Mouse (Mus musculus): ENCODE results near the gene Rims1. TPM values are rescaled to one million over a fixed set of nuclear protein-coding genes. Genes with fewer than 3 reads are reported as not detected.

Gene Rims1
- polyA plus RNA-seq, 1 experiment from 2014 or later: 2.1 TPM

DNA sequence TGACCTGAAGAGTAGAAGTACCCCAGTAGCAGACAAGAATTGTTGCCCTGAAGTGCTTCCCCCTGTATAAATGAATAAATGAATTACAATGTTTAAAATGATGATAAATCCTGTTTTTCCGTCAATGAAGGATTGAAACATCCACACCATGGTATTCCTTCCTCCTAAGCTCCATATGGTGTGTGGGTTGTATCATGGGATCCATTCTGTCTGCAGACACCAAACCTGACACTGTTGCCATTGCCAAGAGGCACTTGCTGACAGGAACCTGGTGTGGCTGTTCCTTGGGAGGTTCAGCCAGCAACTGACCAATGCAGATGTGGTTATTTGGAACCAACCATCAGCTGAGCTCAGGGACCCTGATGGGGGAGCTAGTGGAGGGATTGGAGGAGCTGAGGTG is 72.5 kb downstream of the Rims1 start:
- no peaks in the 10 kb centered on the region for H3K9me3 ChIP-seq (ENCODE audit: control insufficient read depth, low read length)
- no peak overlapping the region for H3K27ac ChIP-seq (replicated peaks; ENCODE audit: low read depth, low read length)
- ATAC-seq (ENCODE audit: low read depth) (no peak), DNase-seq (ENCODE audit: low spot score) (no peak)
- no peak overlapping the region for H3K9ac ChIP-seq (ENCODE audit: low read depth, low read length)
- H3K36me3 ChIP-seq (ENCODE audit: control insufficient read depth, insufficient read depth, low read length): no peaks in the 10 kb centered on the region
- H3K27me3 ChIP-seq (replicated peaks; ENCODE audit: control insufficient read depth, insufficient read depth, low read length): no peaks in the 10 kb centered on the region
- H3K4me1 ChIP-seq (ENCODE audit: control insufficient read depth, insufficient read depth, low read length): no peaks in the 10 kb centered on the region
- no peak overlapping the region for H3K4me2 ChIP-seq (ENCODE audit: low read depth, low read length)
- H3K4me3 ChIP-seq (ENCODE audit: low read depth, low read length): no peak overlapping the region
- 85% methylated on average over 1 of the region's 1 CpGs for WGBS

DNA sequence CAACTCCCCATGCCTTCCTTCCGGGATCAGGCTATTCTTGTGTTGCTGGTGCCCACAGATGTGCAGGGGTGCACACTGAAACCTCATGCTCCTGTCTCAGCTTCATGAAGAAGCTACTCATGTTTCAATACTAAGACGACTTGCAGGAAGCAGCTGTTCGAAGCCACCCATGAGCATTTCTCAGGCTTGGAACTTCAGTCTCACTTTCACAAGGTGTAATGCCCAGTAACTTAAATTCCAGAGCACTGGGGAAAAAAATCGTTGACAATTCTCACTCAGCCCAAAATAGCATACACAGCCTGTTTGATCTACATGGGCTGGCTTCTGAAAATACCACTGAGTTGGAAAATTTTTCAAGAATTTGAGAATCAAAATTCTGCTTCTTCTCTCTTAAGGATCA is 77.6 kb downstream of the Rims1 start:
- Histone ChIP-seq H3K4me2 (ENCODE audit: low read depth, low read length) (no peak overlapping the region), H3K4me1 (ENCODE audit: control insufficient read depth, insufficient read depth, low read length) (no peaks in the 10 kb centered on the region), H3K9me3 (ENCODE audit: control insufficient read depth, low read length) (no peaks in the 10 kb centered on the region), H3K9ac (ENCODE audit: low read depth, low read length) (no peak overlapping the region), H3K27ac (replicated peaks; ENCODE audit: low read depth, low read length) (no peak overlapping the region), H3K36me3 (ENCODE audit: control insufficient read depth, insufficient read depth, low read length) (no peaks in the 10 kb centered on the region), H3K27me3 (replicated peaks; ENCODE audit: control insufficient read depth, insufficient read depth, low read length) (no peaks in the 10 kb centered on the region), H3K4me3 (ENCODE audit: low read depth, low read length) (no peak overlapping the region)
- DNase-seq (ENCODE audit: low spot score): no peak
- ATAC-seq (ENCODE audit: low read depth): no peak
- 59% methylated on average over 4 of the region's 4 CpGs for WGBS

DNA sequence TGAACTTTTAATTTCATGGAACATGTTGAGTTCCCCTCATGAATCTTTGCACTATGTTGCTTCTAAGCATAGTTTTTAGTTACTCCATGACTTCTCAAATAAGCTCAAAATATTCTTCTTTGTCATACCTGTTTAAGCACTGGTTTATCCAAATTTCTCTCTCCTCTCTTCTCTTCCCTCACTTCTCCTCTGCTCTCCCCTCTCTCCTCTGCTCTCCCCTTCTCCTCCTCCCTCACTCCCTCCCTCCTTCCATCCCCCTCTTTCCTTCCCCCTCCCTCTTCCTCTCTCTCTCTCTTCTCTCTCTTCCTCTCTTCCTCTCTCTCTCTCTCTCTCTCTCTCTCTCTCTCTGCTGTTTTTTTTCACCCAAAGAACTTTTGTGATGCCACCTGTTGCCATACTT is 84.1 kb downstream of the Rims1 start:
- Histone ChIP-seq H3K4me3 (ENCODE audit: low read depth, low read length) (no peak overlapping the region), H3K9me3 (ENCODE audit: control insufficient read depth, low read length) (no peaks in the 10 kb centered on the region), H3K4me2 (ENCODE audit: low read depth, low read length) (no peak overlapping the region), H3K27ac (replicated peaks; ENCODE audit: low read depth, low read length) (no peak overlapping the region), H3K27me3 (replicated peaks; ENCODE audit: control insufficient read depth, insufficient read depth, low read length) (no peaks in the 10 kb centered on the region), H3K36me3 (ENCODE audit: control insufficient read depth, insufficient read depth, low read length) (no peaks in the 10 kb centered on the region), H3K9ac (ENCODE audit: low read depth, low read length) (no peak overlapping the region), H3K4me1 (ENCODE audit: control insufficient read depth, insufficient read depth, low read length) (no peaks in the 10 kb centered on the region)
- DNase-seq (ENCODE audit: low spot score) (no peak), ATAC-seq (ENCODE audit: low read depth) (no peak)

DNA sequence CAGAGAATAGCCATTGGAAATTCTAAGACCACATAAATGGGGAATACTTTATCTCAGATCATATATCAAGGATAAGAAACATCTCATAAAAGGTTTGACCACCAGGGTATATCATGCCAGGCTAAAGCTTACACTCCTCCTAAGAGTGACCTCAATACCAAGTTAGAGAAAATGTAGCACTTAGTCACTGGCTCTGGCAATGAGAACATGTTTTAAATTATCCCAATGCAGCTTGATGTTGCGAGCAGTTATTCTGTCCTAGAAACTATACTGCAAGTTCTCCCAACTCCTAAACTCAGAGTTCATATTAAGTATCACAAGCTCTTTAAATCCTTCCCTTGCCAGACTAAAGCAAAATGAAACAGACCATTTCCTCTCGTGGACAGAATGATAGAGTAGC is 85.1 kb downstream of the Rims1 start:
- 64% methylated on average over 2 of the region's 2 CpGs for WGBS
- no peak overlapping the region for H3K27ac ChIP-seq (replicated peaks; ENCODE audit: low read depth, low read length)
- H3K36me3 ChIP-seq (ENCODE audit: control insufficient read depth, insufficient read depth, low read length): no peaks in the 10 kb centered on the region
- no peak for ATAC-seq (ENCODE audit: low read depth)
- no peak for DNase-seq (ENCODE audit: low spot score)
- H3K9me3 ChIP-seq (ENCODE audit: control insufficient read depth, low read length): no peaks in the 10 kb centered on the region
- no peaks in the 10 kb centered on the region for H3K27me3 ChIP-seq (replicated peaks; ENCODE audit: control insufficient read depth, insufficient read depth, low read length)
- H3K4me3 ChIP-seq (ENCODE audit: low read depth, low read length): no peak overlapping the region
- H3K9ac ChIP-seq (ENCODE audit: low read depth, low read length): no peak overlapping the region
- H3K4me2 ChIP-seq (ENCODE audit: low read depth, low read length): no peak overlapping the region
- H3K4me1 ChIP-seq (ENCODE audit: control insufficient read depth, insufficient read depth, low read length): no peaks in the 10 kb centered on the region

DNA sequence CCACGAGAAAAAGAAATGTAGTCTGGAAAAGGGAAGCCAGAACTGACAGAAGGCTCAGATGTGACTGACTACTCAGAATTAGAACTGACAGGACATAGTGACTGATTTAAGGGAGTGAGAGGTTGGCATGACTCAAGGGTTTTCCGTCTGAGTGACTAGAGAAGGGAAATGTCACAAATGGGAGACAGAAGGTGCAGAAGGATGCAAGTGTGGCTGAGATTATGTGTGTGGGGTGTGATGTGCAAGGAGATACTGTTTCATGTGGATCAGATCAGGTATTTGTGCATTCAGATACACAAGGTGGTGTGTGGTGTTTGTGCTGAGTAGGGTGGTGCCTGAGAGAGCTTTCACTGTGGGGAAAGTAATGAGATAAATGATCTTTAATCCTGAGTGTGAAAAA is 96.3 kb downstream of the Rims1 start:
- no peak overlapping the region for H3K9ac ChIP-seq (ENCODE audit: low read depth, low read length)
- no peaks in the 10 kb centered on the region for H3K36me3 ChIP-seq (ENCODE audit: control insufficient read depth, insufficient read depth, low read length)
- no peak overlapping the region for H3K27ac ChIP-seq (replicated peaks; ENCODE audit: low read depth, low read length)
- no peak overlapping the region for H3K4me2 ChIP-seq (ENCODE audit: low read depth, low read length)
- H3K27me3 ChIP-seq (replicated peaks; ENCODE audit: control insufficient read depth, insufficient read depth, low read length): no peaks in the 10 kb centered on the region
- DNase-seq (ENCODE audit: low spot score): no peak
- 50% methylated on average over 2 of the region's 2 CpGs for WGBS
- H3K9me3 ChIP-seq (ENCODE audit: control insufficient read depth, low read length): no peaks in the 10 kb centered on the region
- no peaks in the 10 kb centered on the region for H3K4me1 ChIP-seq (ENCODE audit: control insufficient read depth, insufficient read depth, low read length)
- H3K4me3 ChIP-seq (ENCODE audit: low read depth, low read length): no peak overlapping the region
- no peak for ATAC-seq (ENCODE audit: low read depth)

DNA sequence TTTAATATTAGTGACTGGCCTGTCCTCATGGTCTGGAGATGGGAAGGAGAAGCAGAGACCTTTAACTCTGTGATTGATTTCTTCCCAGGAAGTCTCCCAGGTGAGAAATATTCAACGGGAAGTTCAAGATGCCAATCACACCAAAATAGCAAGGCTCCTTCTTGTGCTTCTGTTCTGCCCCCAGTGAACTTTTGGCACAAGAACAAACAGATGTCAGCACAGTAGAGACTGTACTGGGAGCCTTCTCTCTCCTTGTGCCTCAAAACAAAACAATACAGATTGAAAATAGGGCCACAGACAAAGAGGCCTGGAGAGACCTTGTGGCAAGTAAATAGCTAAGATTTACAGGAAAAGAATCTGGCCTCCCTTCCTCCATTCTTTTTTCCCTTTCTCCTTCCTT is 110.7 kb downstream of the Rims1 start:
- 27% methylated on average over 1 of the region's 1 CpGs for WGBS
- Histone ChIP-seq H3K9ac (ENCODE audit: low read depth, low read length) (no peak overlapping the region), H3K4me1 (ENCODE audit: control insufficient read depth, insufficient read depth, low read length) (no peaks in the 10 kb centered on the region), H3K4me2 (ENCODE audit: low read depth, low read length) (no peak overlapping the region), H3K9me3 (ENCODE audit: control insufficient read depth, low read length) (no peaks in the 10 kb centered on the region), H3K27me3 (replicated peaks; ENCODE audit: control insufficient read depth, insufficient read depth, low read length) (no peaks in the 10 kb centered on the region), H3K36me3 (ENCODE audit: control insufficient read depth, insufficient read depth, low read length) (no peaks in the 10 kb centered on the region), H3K27ac (replicated peaks; ENCODE audit: low read depth, low read length) (no peak overlapping the region), H3K4me3 (ENCODE audit: low read depth, low read length) (no peak overlapping the region)
- no peak for DNase-seq (ENCODE audit: low spot score)
- no peak for ATAC-seq (ENCODE audit: low read depth)

DNA sequence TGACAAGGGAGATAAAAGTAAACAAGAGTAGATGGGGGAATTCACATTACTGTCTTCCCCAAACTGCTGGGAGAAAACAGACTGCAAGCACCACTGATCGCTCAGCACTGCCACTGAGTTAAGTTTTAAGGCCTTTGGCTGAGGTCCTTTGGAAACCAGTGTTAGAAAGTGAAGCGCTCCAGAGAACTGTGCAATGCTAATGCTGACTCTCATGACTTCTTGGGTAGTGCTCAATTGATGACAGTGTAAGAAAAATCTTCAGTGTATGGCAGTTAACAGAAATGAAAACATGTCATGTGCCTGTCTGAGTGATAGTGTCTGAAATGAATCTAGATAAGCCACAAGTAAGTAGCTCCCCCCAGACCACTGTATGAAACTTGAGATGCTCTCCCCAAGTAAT is 111.3 kb downstream of the Rims1 start:
- Histone ChIP-seq H3K27me3 (replicated peaks; ENCODE audit: control insufficient read depth, insufficient read depth, low read length) (no peaks in the 10 kb centered on the region), H3K4me1 (ENCODE audit: control insufficient read depth, insufficient read depth, low read length) (no peaks in the 10 kb centered on the region), H3K4me3 (ENCODE audit: low read depth, low read length) (no peak overlapping the region), H3K9me3 (ENCODE audit: control insufficient read depth, low read length) (no peaks in the 10 kb centered on the region), H3K4me2 (ENCODE audit: low read depth, low read length) (no peak overlapping the region), H3K9ac (ENCODE audit: low read depth, low read length) (no peak overlapping the region), H3K36me3 (ENCODE audit: control insufficient read depth, insufficient read depth, low read length) (no peaks in the 10 kb centered on the region), H3K27ac (replicated peaks; ENCODE audit: low read depth, low read length) (no peak overlapping the region)
- 81% methylated on average over 2 of the region's 2 CpGs for WGBS
- ATAC-seq (ENCODE audit: low read depth) (no peak), DNase-seq (ENCODE audit: low spot score) (no peak)

DNA sequence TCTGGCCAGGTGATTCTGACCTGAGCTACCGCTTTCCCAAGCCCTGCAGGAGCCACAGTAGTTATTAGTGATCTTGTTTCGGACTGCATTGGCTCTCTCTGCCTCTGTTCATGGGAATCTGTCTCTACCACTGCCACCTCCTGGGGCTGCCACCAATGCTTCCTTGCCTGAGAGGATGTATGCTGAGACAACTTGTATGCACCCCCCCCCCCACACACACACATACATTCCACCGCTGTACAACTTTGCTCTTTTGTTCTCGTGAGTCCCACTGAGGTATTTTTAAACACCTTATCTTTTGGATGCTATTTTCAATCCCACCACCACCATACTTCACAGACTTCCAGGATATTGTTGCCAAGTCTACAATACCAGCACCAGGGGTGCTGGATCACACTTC is 122.3 kb downstream of the Rims1 start:
- H3K36me3 ChIP-seq (ENCODE audit: control insufficient read depth, insufficient read depth, low read length): no peaks in the 10 kb centered on the region
- ATAC-seq (ENCODE audit: low read depth): no peak
- WGBS: 78% methylated on average over 4 of the region's 4 CpGs

DNA sequence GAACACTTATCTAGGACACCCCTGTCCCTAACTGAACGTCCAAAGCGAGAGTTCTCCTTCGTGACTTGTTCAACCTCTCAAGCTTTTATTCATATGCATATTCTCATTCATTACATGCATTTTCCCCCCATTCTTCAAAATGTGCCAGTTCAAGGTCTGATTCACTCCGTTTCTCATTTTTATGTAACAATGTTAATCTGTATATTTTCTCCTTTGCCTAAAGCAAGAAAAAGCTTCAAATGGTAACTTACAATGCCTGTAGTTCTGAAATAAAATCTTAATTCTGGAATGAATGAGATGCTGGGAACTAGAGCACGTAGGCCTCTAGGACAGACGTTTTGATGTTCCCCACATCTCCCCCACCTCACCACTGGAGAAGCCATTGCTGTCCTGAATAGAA is 141.6 kb downstream of the Rims1 start:
- no peak overlapping the region for H3K27ac ChIP-seq (replicated peaks; ENCODE audit: low read depth, low read length)
- no peak overlapping the region for H3K4me2 ChIP-seq (ENCODE audit: low read depth, low read length)
- H3K9ac ChIP-seq (ENCODE audit: low read depth, low read length): no peak overlapping the region
- no peak for DNase-seq (ENCODE audit: low spot score)
- no peaks in the 10 kb centered on the region for H3K4me1 ChIP-seq (ENCODE audit: control insufficient read depth, insufficient read depth, low read length)
- no peak overlapping the region for H3K4me3 ChIP-seq (ENCODE audit: low read depth, low read length)
- 82% methylated on average over 6 of the region's 6 CpGs for WGBS
- no peaks in the 10 kb centered on the region for H3K9me3 ChIP-seq (ENCODE audit: control insufficient read depth, low read length)
- ATAC-seq (ENCODE audit: low read depth): no peak
- H3K36me3 ChIP-seq (ENCODE audit: control insufficient read depth, insufficient read depth, low read length): no peaks in the 10 kb centered on the region
- no peaks in the 10 kb centered on the region for H3K27me3 ChIP-seq (replicated peaks; ENCODE audit: control insufficient read depth, insufficient read depth, low read length)

More for the DNA sequence above, 122.3 kb downstream of the Rims1 start:
- Histone ChIP-seq H3K27me3 (replicated peaks; ENCODE audit: control insufficient read depth, insufficient read depth, low read length) (no peaks in the 10 kb centered on the region), H3K9ac (ENCODE audit: low read depth, low read length) (no peak overlapping the region), H3K9me3 (ENCODE audit: control insufficient read depth, low read length) (no peaks in the 10 kb centered on the region), H3K27ac (replicated peaks; ENCODE audit: low read depth, low read length) (no peak overlapping the region), H3K4me2 (ENCODE audit: low read depth, low read length) (no peak overlapping the region), H3K4me1 (ENCODE audit: control insufficient read depth, insufficient read depth, low read length) (no peaks in the 10 kb centered on the region), H3K4me3 (ENCODE audit: low read depth, low read length) (no peak overlapping the region)
- no peak for DNase-seq (ENCODE audit: low spot score)
